Mouse (Mus musculus): Measurements from ENCODE around the gene Slc39a11.

- TF ChIP-seq CTCF (IDR thresholded peaks at IDR 0.05; ENCODE audit: low read depth, low read length): no peak
- no peak for TF ChIP-seq GATA2 (IDR thresholded peaks at IDR 0.05; ENCODE audit: borderline replicate concordance, low read depth, low read length)
- TF ChIP-seq GATA1 (IDR thresholded peaks at IDR 0.05; ENCODE audit: borderline replicate concordance, low read length): no peak
These were observed 95.7 kb downstream of the Slc39a11 start for GRCm38 (mm10) chr11:113554194-113554593.
